Mouse (Mus musculus) kidney, postnatal 14 days (tissue): ENCODE data around the gene Rad9b.
A peak's percentile ranks its signal among the peaks of the same experiment; 100 is the strongest.

Experiments used
- DNase-seq: peaks from one replicate; pipeline ENCODE4 v3.0.0; 2022; ENCODE audit warnings: mixed read lengths

The Rad9b gene

DNA sequence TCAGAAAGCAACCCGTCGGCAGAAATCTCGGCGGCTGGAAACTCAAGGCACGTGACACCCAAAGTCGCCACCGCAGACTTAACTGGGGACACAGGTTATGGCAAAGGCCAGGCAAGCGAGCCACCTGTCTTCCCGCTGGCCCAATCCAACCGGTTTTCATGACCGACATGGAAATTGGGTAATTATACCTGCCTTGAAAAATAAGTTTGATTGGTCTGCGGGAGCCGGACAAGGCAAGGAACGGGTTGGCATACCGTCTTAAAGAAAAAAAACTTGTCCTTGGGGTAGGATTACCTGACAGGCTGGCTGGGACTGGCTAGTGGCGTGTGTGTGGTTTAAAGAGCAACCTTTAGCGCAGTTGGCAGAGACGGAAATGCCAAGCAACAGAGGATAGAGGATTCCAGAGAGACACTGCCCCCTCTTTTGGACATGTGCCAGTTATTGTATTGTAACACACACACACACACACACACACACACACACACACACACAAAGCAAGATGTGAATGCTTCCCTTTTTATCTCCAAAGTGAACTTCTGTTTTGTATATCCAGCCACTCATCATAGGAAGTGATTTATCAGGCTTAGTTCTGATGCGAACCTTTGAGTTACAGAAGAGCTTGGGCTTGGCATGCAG is 73.1 kb downstream of the Rad9b start:
- DNase-seq = peak; percentile 73

GRCm38 (mm10) chr5:122280422-122280826 is 73.6 kb downstream of the Rad9b start:
- DNase-seq = no peak

DNA sequence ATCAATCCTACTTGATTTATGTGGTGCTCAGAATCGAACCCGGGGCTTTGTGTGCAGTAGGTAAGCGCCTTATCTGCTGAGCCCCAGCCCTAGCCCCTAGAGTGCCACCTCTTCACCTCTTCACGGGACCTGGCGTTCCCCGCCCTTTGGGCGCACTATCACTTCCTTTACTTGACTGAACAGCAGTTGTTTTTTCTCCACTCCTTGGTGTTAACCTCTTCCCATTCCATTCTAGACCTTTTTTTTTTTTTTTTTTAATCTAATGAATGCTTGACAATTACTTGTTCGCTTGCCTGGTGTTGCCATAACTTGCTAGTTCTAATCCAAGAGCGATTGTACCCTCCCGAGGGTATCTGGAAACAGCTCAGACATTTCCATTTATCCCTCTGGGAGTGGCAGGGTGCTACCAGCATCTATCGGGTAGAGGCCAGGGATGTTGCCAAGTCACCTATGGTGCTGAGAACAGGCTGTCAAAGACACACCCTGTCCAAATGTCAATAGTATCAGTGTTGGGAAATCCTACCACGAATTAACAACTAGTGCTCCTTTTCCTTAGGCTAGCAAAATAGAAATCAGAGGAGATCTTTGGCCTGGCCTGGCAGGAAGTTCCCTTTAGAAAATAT is 74.1 kb downstream of the Rad9b start:
- no peak for DNase-seq

- no peak for DNase-seq
Measured at GRCm38 (mm10) chr5:122278946-122279345, 75.1 kb downstream of the Rad9b start.

DNA sequence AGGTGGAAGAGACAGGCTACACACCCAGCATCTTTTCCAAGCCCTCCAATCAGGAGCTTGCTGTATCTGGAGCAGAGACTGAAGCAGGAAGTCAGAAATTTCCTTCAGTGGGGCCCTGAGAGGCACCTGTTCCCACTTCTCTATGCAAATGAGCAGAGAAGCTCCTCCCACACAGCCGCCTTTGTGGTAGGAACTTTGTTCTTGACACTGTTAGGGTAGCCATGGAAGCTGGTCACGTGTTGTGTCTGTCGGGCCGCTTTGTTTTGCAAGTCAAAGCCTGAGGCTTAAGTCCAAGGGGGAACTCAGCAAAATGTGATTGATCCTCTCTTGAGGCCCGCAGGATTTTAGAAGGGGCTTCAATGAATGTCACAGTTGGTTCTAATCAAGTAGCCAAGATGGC is 79.2 kb downstream of the Rad9b start:
- DNase-seq = peak; percentile 65
